Mouse (Mus musculus): ENCODE measurements around the gene Pcgf5.

DNA sequence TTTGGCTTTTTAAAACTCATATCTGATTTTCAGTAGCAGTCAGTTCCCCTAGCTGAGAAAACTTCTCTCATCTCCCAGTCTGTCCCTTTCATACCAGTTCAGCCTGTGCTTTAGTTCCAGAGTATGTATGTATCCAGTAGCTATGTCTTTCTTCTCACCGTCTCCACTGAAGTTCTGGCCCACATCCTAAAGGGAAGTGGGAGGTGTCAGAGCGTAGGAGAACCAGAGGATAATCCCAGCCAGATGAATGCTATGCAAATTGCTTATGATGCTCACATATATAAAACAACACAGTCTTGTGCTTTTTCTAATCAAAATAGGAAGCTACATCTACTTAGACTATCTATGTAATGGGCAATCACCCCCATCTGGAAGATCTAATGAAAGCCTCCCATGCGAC is 27.0 kb upstream of the Pcgf5 start:
- no peak for TF ChIP-seq CTCF (IDR thresholded peaks at IDR 0.05)
- TF ChIP-seq EP300 (IDR thresholded peaks at IDR 0.05; ENCODE audit: insufficient read depth, low read depth, low read length), result no peak
